ENCODE assay signal across 8 mouse cellular contexts in the genomic region with DNA sequence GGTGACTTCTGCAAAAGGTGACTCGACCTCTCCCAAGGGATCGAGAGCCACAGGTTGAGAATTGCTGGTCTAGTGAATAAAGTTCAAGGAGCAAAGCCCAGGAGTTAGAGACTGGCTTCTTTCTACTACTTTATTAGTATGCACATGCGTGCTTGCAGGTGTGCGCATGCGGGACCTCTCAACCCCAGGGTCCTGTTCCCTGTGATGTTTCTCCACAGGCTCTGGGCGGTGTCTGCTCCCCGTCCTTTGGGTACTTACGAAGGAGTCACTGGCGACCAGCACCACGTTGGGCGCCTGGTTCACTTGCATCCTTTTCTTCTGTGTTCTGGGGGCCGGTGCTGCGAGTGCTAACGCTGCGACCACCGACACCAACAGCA. TPM values are rescaled to one million over a fixed set of nuclear protein-coding genes. Genes with fewer than 3 reads are reported as not detected.
DNase-seq lines count a peak whose midpoint lies in the region; ATAC-seq and TF ChIP-seq lines count a peak whose summit lies in the region.

No protein-coding gene starts in this region.

- H3K27me3 ChIP-seq in heart, embryonic 13.5 days (replicated peaks) = no peaks in the 10 kb centered on the region
- no peaks in the 10 kb centered on the region for H3K27me3 ChIP-seq in MEL (ENCODE audit: control insufficient read depth in 1 of 2, insufficient read depth in 2 of 2, low read length in 2 of 2)

- peak overlapping the region; percentile 72 for H3K27ac ChIP-seq in heart, embryonic 13.5 days (replicated peaks)
- H3K27ac ChIP-seq in MEL (ENCODE audit: control insufficient read depth, low read depth, low read length) = peak overlapping the region; percentile 78
- H3K27ac ChIP-seq in embryonic fibroblast, embryonic 13.5 days (ENCODE audit: insufficient read depth, low read length) = peak overlapping the region; percentile 23; the same call in 1 of the 2 replicates

- H3K4me3 ChIP-seq in heart, embryonic 13.5 days = peak overlapping the region; percentile 76
- peak overlapping the region; percentile 65 to 94 for H3K4me3 ChIP-seq in MEL (ENCODE audit: control insufficient read depth in 1 of 2, insufficient read depth in 1 of 2, low read depth in 2 of 2, low read length in 2 of 2)
- peak overlapping the region; percentile 81 for H3K4me3 ChIP-seq in embryonic fibroblast, embryonic 13.5 days (ENCODE audit: insufficient read depth, low read length)

- no peak for TF ChIP-seq POLR2A in MEL (IDR thresholded peaks at IDR 0.05; ENCODE audit: control insufficient read depth in 1 of 2, insufficient read depth in 1 of 2, low read depth in 1 of 2, low read length in 2 of 2, poor library complexity in 1 of 2)
- 0 out of 2 replicates have a peak, but pooled peaks have one; percentile 26 for TF ChIP-seq POLR2A in embryonic fibroblast, embryonic 13.5 days (IDR thresholded peaks at IDR 0.05; ENCODE audit: low read depth, low read length)

- peak overlapping the region; percentile 80 for H3K4me2 ChIP-seq in heart, embryonic 13.5 days

- no peak for DNase-seq in heart, postnatal 25 days (ENCODE audit: low spot score)
- DNase-seq in MEL (ENCODE audit: low read depth, low spot score) = peak; percentile 85
- peak; percentile 75 for DNase-seq in kidney, adult 9 months
- DNase-seq in lung, postnatal 36 days = peak; percentile 59
- no peak for DNase-seq in spleen, adult 12 weeks (ENCODE audit: low spot score)
- DNase-seq in ovary, postnatal 10 days (ENCODE audit: low spot score) = no peak

- H3K4me1 ChIP-seq in heart, embryonic 13.5 days = peaks cover 10% of the 10 kb centered on the region
- H3K4me1 ChIP-seq in MEL (ENCODE audit: control insufficient read depth in 1 of 2, insufficient read depth in 2 of 2, low read length in 2 of 2) = peaks cover 10 to 11% of the 10 kb centered on the region in 2 experiments; a peak in 3 of 4 replicates
- H3K4me1 ChIP-seq in embryonic fibroblast, embryonic 13.5 days (ENCODE audit: control insufficient read depth, insufficient read depth, low read length) = no peaks in the 10 kb centered on the region; the same call in 1 of the 2 replicates

- 0 out of 4 replicates have a peak, but pooled peaks of 1 of the 2 experiments have one; percentile 15 for TF ChIP-seq EP300 in MEL (IDR thresholded peaks at IDR 0.05; ENCODE audit: low read depth in 1 of 2, low read length in 2 of 2)

- H3K9me3 ChIP-seq in heart, embryonic 13.5 days = no peaks in the 10 kb centered on the region
- no peaks in the 10 kb centered on the region for H3K9me3 ChIP-seq in MEL (replicated peaks; ENCODE audit: insufficient read depth, low read length)

- peaks cover 7% of the 10 kb centered on the region; the same call in 1 of the 2 replicates for H3K79me2 ChIP-seq in MEL (ENCODE audit: control insufficient read depth, insufficient read depth, low read length, poor library complexity)

- H3K9ac ChIP-seq in heart, embryonic 13.5 days = peak overlapping the region; percentile 88
- peak overlapping the region; percentile 77 for H3K9ac ChIP-seq in MEL (ENCODE audit: control insufficient read depth, low read depth, low read length, poor library complexity, severe bottlenecking)

- peak; percentile 44; the same call in 1 of the 2 replicates for ATAC-seq in heart, embryonic 13.5 days (ENCODE audit: extremely low read depth, insufficient number of reproducible peaks, low FRiP score, low TSS enrichment)

- peaks cover 8% of the 10 kb centered on the region for H3K36me3 ChIP-seq in heart, embryonic 13.5 days
- peaks cover 0 to 16% of the 10 kb centered on the region in 2 experiments; a peak in 2 of 4 replicates for H3K36me3 ChIP-seq in MEL (ENCODE audit: control insufficient read depth in 1 of 2, insufficient read depth in 2 of 2, low read length in 2 of 2)

- intact Hi-C loops in heart, postnatal 25 days (cut with DNase I) = loop anchor here (2.0 kb wide), 1 partner anchor 79 kb away; a partner anchor contains a TSS

- WGBS in heart, embryonic 13.5 days = 4% methylated on average over 16 of the region's 16 CpGs

- no peak for TF ChIP-seq RAD21 in MEL (IDR thresholded peaks at IDR 0.05; ENCODE audit: low read depth, low read length)

- no peak for TF ChIP-seq CTCF in MEL (IDR thresholded peaks at IDR 0.05 in 2 of 3, conservative IDR thresholded peaks at IDR 0.05 in 1 of 3; ENCODE audit: control insufficient read depth in 1 of 3, insufficient read depth in 1 of 3, low read depth in 2 of 3, low read length in 3 of 3, poor library complexity in 1 of 3, severe bottlenecking in 1 of 3)
- no peak for TF ChIP-seq CTCF in embryonic fibroblast, embryonic 13.5 days (IDR thresholded peaks at IDR 0.05; ENCODE audit: borderline replicate concordance, insufficient read depth, low read length)

TF ChIP-seq in MEL, 35 proteins besides CTCF, POLR2A, EP300 and RAD21 (continues in another document):
- TF ChIP-seq SIN3A (IDR thresholded peaks at IDR 0.05; ENCODE audit: low read length) = no peak
- TF ChIP-seq POLR2AphosphoS5 (IDR thresholded peaks at IDR 0.05; ENCODE audit: borderline replicate concordance, low read depth, low read length) = no peak
- no peak for TF ChIP-seq UBTF (IDR thresholded peaks at IDR 0.05; ENCODE audit: borderline replicate concordance, insufficient read depth, low read depth, low read length)
- TF ChIP-seq ZMIZ1 (IDR thresholded peaks at IDR 0.05; ENCODE audit: low read depth, low read length) = no peak
- no peak for TF ChIP-seq USF1 (IDR thresholded peaks at IDR 0.05; ENCODE audit: low read depth, low read length)
- no peak for TF ChIP-seq ZKSCAN1 (IDR thresholded peaks at IDR 0.05; ENCODE audit: low read depth, low read length)
- TF ChIP-seq E2F4 (IDR thresholded peaks at IDR 0.05; ENCODE audit: borderline replicate concordance, low read depth, low read length) = no peak
- TF ChIP-seq MYB (IDR thresholded peaks at IDR 0.05; ENCODE audit: low read depth, low read length) = no peak
- no peak for TF ChIP-seq POLR2AphosphoS2 (IDR thresholded peaks at IDR 0.05; ENCODE audit: low read length)
- TF ChIP-seq MAZ (IDR thresholded peaks at IDR 0.05; ENCODE audit: low read depth, low read length) = 0 out of 2 replicates have a peak, but pooled peaks have one; percentile 43
- TF ChIP-seq MAX (IDR thresholded peaks at IDR 0.05; ENCODE audit: low read length) = peak; percentile 59; the same call in 1 of the 2 replicates
- TF ChIP-seq ZC3H11A (IDR thresholded peaks at IDR 0.05; ENCODE audit: low read depth, low read length) = no peak
- TF ChIP-seq ELF1 (IDR thresholded peaks at IDR 0.05; ENCODE audit: low read depth, low read length) = no peak
- no peak for TF ChIP-seq MAFK (IDR thresholded peaks at IDR 0.05; ENCODE audit: borderline replicate concordance, low read depth, low read length)
- TF ChIP-seq TBP (IDR thresholded peaks at IDR 0.05; ENCODE audit: low read depth, low read length) = no peak
- 0 out of 2 replicates have a peak, but pooled peaks have one; percentile 4 for TF ChIP-seq MYC (IDR thresholded peaks at IDR 0.05; ENCODE audit: low read depth, low read length)
- TF ChIP-seq CHD1 (IDR thresholded peaks at IDR 0.05; ENCODE audit: low read depth, low read length) = no peak
- no peak for TF ChIP-seq GATA1 (IDR thresholded peaks at IDR 0.05; ENCODE audit: low read depth, low read length)
- TF ChIP-seq NRF1 (IDR thresholded peaks at IDR 0.05; ENCODE audit: insufficient read depth, low read depth, low read length, poor library complexity, severe bottlenecking) = peak; percentile 65
- no peak; the same call in 1 of the 2 replicates for TF ChIP-seq MXI1 (IDR thresholded peaks at IDR 0.05; ENCODE audit: low read depth, low read length)
- TF ChIP-seq USF2 (IDR thresholded peaks at IDR 0.05; ENCODE audit: borderline replicate concordance in 1 of 2, insufficient read depth in 1 of 2, low read depth in 1 of 2, low read length in 2 of 2) = no peak
- no peak for TF ChIP-seq NELFE (IDR thresholded peaks at IDR 0.05; ENCODE audit: low read depth, low read length)
- TF ChIP-seq MEF2A (IDR thresholded peaks at IDR 0.05; ENCODE audit: extremely low read depth, insufficient replicate concordance, low read depth, low read length, poor library complexity, severe bottlenecking) = no peak
- no peak for TF ChIP-seq TAL1 (IDR thresholded peaks at IDR 0.05; ENCODE audit: low read length)
- TF ChIP-seq ZNF384 (IDR thresholded peaks at IDR 0.05; ENCODE audit: low read depth, low read length) = no peak
- TF ChIP-seq GABPA (IDR thresholded peaks at IDR 0.05; ENCODE audit: low read depth, low read length) = no peak
- no peak for TF ChIP-seq CHD2 (IDR thresholded peaks at IDR 0.05; ENCODE audit: low read length)
- TF ChIP-seq RCOR1 (IDR thresholded peaks at IDR 0.05; ENCODE audit: low read depth, low read length) = no peak; the same call in none of the 2 replicates
- TF ChIP-seq JUND (IDR thresholded peaks at IDR 0.05; ENCODE audit: low read depth, low read length) = no peak
- no peak for TF ChIP-seq BHLHE40 (IDR thresholded peaks at IDR 0.05; ENCODE audit: borderline replicate concordance, low read depth, low read length)

RNA-seq across cellular contexts. Expression of a gene that starts 0.4 kb away (rescaled TPM):
- 3.0 and 3.1 TPM in 2 replicates for polyA plus RNA-seq in heart, embryonic 13.5 days (2015; fragmentation: Nextera tagmentation; extraction: Ambion mirVana)
- total RNA-seq in heart, postnatal 25 days (2021) = 1 to 10 TPM; 3.1 to 4.4 TPM
- total RNA-seq in MEL (2012; rRNA removed) = 3.3 and 4.3 TPM in 2 replicates
- 1 to 10 TPM in 1 of 2 experiments, not detected in 1; 2.7 TPM for polyA plus RNA-seq in MEL (2012; ENCODE audit: insufficient read depth in 1 of 2, insufficient read length in 2 of 2, low read depth in 1 of 2, low replicate concordance in 2 of 2, missing spikeins in 1 of 2)
- polyA plus RNA-seq in embryonic fibroblast, embryonic 13.5 days (2011; ENCODE audit: insufficient read length, low read depth, missing spikeins) = 21.8 and 24.8 TPM in 2 replicates

RNA-seq across cellular contexts. Expression of a gene that starts 0.4 kb away (rescaled TPM):
- 5.7 and 7.1 TPM in 2 replicates for polyA plus RNA-seq in heart, embryonic 13.5 days (2015; fragmentation: Nextera tagmentation; extraction: Ambion mirVana)
- total RNA-seq in heart, postnatal 25 days (2021) = 10 to 100 TPM; 10.8 to 11.3 TPM
- 20.3 and 22.2 TPM in 2 replicates for total RNA-seq in MEL (2012; rRNA removed)
- 100 to 1,000 TPM in 1 of 2 experiments, 10 to 100 TPM in 1; 16.8 to 116 TPM for polyA plus RNA-seq in MEL (2012; ENCODE audit: insufficient read depth in 1 of 2, insufficient read length in 2 of 2, low read depth in 1 of 2, low replicate concordance in 2 of 2, missing spikeins in 1 of 2)
- 37.2 and 37.3 TPM in 2 replicates for polyA plus RNA-seq in embryonic fibroblast, embryonic 13.5 days (2011; ENCODE audit: insufficient read length, low read depth, missing spikeins)

RNA-seq across cellular contexts. Expression of a gene that starts 41.3 kb away (rescaled TPM):
- polyA plus RNA-seq in heart, embryonic 13.5 days (2015; fragmentation: Nextera tagmentation; extraction: Ambion mirVana) = 0.43 TPM in 1 of 2 replicates, not detected in the other
- not detected for total RNA-seq in heart, postnatal 25 days (2021)
- not detected in 2 replicates for total RNA-seq in MEL (2012; rRNA removed)
- not detected for polyA plus RNA-seq in MEL (2012; ENCODE audit: insufficient read depth in 1 of 2, insufficient read length in 2 of 2, low read depth in 1 of 2, low replicate concordance in 2 of 2, missing spikeins in 1 of 2)
- polyA plus RNA-seq in embryonic fibroblast, embryonic 13.5 days (2011; ENCODE audit: insufficient read length, low read depth, missing spikeins) = not detected in 2 replicates

Comparison
In these comparisons a context has a peak if more than half of its experiments do, and no peak if none do; other contexts are left out.
1. H3K27ac ChIP-seq: peak in every context shown above with its lines; median percentile 78 in MEL; 72 in heart, embryonic 13.5 days; 23 in embryonic fibroblast, embryonic 13.5 days.
2. DNase-seq: peak in MEL (single experiment), kidney, adult 9 months (single experiment) and lung, postnatal 36 days (single experiment); none in heart, postnatal 25 days (single experiment), spleen, adult 12 weeks (single experiment) and ovary, postnatal 10 days (single experiment).
3. Peak in every context shown above with its lines, with median percentiles within 50 percentile points of each other: H3K4me3 ChIP-seq.